Mouse (Mus musculus) layer of hippocampus, adult 8-10 months (tissue): ENCODE measurements around the gene Dusp18. TPM values are rescaled to one million over a fixed set of nuclear protein-coding genes. Genes with fewer than 3 reads are reported as not detected.

ENCODE experiments used
- DNase-seq, 2 experiments: peaks; one replicate each; pipeline ENCODE4 v3.0.0; 2022; ENCODE audit warnings: low spot score in 2 of 2
- total RNA-seq, 4 experiments: library from RNA; stranded (reverse); gene quantifications; 2 replicates each; pipeline ENCODE4 v1.2.4; 2022

The Dusp18 gene
- total RNA-seq, 4 experiments from 2014 or later: 19.1 to 26.7 (median 22.9) TPM

DNA sequence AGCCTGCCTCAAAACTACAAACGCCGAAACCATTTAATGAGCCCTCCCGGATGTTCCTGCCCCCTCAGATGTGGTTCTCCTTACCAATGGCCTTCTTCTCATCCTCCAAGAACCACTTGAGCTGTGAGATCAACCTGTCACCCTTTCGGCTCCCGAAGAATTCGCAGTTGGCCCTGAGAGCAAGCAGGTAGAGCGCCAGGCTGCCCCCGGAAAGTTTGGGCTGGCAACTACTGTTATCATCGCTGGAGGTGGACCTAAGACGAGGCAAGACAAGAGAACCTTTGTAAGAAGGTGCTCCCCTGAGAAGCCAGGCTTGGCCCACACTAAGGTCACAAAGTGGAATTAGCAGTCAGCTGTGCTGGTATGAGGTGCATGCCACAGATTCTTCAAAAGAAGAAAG, 30.9 kb downstream of the Dusp18 start:
- no peak for DNase-seq

DNA sequence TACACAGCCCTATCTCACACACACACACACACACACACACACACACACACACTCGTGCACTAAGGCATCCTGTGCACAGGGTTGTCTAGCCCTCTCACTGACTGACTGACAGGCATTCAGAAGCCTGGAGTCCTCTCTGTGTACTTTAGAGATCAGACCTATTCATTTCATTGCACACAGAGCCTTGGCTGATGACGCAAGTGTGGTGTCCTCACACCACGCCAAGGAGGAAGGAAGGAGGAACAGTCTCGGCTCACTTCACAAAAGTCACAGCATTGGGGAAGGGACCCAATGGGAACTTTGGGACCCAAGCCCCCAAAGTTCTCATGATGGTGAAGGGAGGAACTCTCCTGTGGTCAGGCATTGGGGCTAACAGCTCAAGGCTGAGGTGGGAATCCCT, 35.0 kb downstream of the Dusp18 start:
- peak in 1 of 2 experiments; percentile 1 for DNase-seq

DNA sequence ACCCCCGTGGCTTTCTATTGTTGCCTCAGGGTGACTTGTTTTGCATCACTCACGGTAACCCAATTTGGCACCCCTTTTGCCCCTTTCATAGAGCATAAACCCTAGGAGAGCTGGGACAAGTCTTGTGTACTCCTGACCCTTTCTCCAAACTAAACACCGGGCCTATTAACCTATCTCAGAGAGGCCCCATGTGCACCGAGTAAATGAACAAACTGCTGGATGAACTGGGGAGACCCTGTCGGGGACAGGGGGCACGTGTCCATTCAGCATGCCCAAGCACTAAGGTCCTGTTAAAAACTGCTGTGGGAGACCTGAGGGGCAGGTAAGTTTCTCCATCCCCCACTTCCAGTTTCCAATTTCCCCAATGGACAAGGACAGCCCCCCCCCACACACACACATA, 35.9 kb downstream of the Dusp18 start:
- no peak for DNase-seq

DNA sequence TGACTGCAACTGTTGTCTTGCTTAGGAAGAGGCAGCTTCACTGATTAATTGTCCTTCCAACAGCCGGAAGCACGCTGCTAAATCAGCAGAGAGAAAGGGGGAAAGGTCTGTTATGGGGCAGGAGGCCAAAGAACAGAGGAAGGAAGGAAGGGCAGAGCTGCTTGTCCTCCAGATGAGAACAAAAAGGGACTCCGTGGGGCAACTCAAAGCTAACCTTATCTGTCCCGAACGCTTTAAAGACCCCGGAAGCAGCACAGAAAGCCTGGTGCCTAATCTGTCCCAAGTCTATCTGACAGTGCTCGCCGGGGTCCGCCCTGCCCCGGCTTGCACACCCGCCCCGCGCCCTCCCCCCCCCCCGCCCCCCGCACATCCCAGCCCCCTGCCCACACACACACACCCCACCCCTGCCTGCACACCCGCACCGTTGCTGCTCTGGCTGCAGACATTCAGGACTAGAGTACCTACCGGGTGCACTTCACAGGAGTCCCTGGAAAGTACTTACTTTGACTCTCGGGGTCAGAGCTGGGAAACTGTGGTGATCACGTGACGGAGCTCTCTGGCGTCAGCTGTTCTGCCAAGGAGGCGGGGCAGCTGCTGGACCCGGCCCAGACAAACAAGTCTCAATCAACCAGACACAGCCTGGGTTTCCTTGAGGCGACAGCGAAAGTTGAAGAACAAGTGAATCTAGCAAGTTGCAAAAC, 36.6 kb downstream of the Dusp18 start, which contains the start of gene Tcn2:
Gene Tcn2, minus strand, starts transcription at position 649 of the 701 bp plus-strand sequence.
- DNase-seq: peak in 1 of 2 experiments; percentile 63

DNA sequence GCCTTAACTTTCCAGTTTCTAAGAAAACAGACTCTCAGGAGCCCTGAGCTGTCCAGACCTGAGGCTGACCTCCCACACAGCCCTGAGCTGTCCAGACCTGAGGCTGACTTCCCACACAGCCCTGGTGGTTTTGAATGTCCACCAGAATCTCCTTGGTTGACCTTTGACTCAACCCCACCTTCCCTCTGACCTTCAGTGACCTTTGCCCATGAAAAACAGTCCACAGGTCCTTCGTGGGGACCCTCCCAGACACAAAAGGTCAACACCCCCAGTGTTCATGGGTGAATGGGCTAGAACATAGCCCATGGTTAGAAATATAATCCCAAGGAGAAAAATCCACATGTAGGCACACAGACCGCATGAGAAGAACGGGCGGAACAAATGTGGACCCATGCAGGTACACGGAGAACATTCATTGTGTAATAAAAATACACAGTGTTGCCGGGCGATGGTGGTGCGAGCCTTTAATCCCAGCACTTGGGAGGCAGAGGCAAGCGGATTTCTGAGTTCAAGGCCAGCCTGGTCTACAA, 38.8 kb downstream of the Dusp18 start:
- no peak for DNase-seq

DNA sequence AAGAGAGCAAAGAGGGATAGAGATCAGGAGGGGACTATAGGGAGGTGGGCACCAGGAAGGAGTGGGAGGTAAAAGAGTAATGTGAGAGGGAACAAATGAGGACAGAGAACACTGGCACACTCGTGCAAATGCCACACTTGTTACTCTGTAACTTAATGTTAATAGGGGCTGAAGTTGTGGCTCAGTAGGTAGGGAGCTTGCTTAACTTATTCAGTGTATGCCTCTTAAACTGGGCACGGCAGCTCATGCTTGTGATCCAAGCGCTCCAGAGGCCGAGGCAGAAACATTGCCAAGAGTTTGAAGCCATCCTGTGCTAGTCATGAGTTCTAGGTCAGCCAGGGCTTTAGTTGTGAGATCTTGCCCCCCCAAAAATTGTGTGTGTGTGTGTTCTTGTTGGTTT, 40.1 kb downstream of the Dusp18 start:
- DNase-seq: no peak

DNA sequence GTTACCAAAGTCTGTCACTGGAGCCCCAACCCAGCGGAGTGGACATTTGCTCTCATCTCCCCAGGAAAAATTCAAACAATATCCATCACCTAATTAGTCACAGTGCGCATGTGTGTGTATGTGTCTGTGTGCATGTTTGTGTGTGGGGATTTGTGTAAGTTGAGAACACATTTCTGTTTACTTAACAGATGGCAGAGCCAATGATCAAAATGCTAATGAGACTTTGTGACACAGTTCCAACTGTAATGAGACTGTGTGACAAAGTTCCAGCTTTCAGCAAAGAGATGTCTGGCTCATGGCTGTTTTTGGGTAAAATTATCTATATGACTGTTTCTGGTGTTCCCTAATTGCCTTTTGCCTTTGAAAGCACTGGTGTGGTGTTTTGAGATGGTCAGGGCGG, 41.3 kb downstream of the Dusp18 start:
- DNase-seq: no peak

DNA sequence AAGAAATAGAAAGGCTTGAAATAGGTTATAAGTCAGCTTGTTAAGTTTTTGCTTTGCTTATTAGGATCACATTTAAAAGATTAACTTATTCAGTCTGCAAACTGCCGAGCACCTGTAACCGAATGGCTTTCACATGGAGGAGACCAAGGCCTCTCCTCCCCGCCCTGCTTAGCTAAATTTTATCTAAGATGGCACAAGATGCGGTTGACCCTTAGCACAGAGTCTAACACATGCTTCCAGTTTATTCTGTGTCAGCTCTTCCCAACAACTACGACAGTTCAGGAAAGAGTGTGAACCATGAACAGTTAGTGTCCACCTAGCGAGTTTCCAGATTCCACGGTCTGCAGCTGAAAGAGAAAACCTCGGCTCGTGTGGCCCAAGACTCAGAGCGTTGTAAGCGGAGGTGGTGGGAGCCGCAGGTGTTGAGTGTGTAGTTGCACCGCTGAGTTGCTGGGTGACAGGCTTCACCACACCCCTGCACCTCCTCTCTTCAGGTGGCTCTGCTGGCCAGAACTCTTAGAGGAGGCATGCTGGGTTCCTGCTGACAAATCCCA, 42.4 kb downstream of the Dusp18 start:
- no peak for DNase-seq

DNA sequence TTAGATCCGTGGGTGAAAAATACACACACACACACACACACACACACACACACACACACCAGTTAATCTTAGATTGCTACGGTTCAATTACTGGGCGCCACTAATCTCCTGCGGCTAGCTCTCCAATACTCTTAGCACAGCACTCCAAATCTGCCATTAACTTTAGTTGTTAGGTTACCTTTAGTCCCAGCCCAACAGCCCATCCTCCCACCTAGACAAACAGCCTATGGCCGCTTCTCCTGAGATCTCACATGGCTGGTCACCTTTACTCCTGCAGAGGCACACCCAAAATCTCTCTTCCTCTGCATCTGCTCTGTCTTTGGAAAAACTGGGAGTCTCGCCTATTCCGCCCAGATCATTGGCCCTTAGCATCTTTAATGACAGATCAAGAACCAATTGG, 46.3 kb downstream of the Dusp18 start:
- no peak for DNase-seq

DNA sequence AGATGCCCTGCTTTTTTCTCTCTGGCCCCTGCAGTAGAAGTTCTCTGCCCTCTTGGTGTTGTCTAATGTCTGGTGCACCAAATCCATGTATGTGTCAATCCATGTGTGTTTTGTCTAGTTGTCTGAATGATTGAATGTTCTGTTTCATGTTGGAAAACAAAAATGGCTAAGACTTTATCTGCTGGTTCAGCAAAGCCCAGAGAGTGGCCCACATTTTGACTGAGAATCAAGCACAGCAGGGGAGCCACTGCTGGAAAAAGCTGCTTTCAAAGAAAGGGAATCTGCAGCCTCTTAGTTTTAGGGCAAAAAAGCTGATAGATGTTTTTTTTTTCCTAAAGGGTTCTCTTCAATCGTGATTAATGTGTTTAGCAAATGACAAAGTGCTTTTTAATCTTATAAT, 51.3 kb downstream of the Dusp18 start:
- DNase-seq: no peak

Other genes with a start within 250 kb of the Dusp18 start
- 10 to 100 TPM; 36.6 to 49.3 (median 44.3) TPM for gene Morc2a, start 246.0 kb upstream of the Dusp18 start, total RNA-seq
- 10 to 100 TPM; 63.6 to 77.0 (median 69.9) TPM for gene Osbp2, start 31.3 kb upstream of the Dusp18 start, total RNA-seq
- gene 4921536K21Rik, start 142 bp upstream of the Dusp18 start, total RNA-seq: 1 to 10 TPM in 2 of 4 experiments, under 1 TPM in 2; 0.52 to 1.0 (median 0.83) TPM
- 10 to 100 TPM; 15.0 to 19.8 (median 16.9) TPM for gene Slc35e4, start 19.4 kb downstream of the Dusp18 start, total RNA-seq
- gene Tcn2, start 36.9 kb downstream of the Dusp18 start, total RNA-seq: 10 to 100 TPM; 14.5 to 50.2 (median 26.1) TPM
- 10 to 100 TPM; 36.4 to 50.9 (median 43.0) TPM for gene Pes1, start 68.7 kb downstream of the Dusp18 start, total RNA-seq
- under 1 TPM in 2 of 4 experiments, not detected in 2; 0.36 to 0.72 TPM for gene 4930556J24Rik, start 81.5 kb downstream of the Dusp18 start, total RNA-seq
- gene Gal3st1, start 88.4 kb downstream of the Dusp18 start, total RNA-seq: 10 to 100 TPM in 3 of 4 experiments, 1 to 10 TPM in 1; 9.3 to 10.9 (median 10.6) TPM
- gene Sec14l4, start 136.2 kb downstream of the Dusp18 start, total RNA-seq: under 1 TPM; 0.25 to 0.76 (median 0.52) TPM
- gene Sec14l3, start 169.6 kb downstream of the Dusp18 start, total RNA-seq: 1 to 10 TPM; 1.4 to 2.9 (median 1.9) TPM
- 100 to 1,000 TPM in 2 of 4 experiments, 10 to 100 TPM in 2; 93.7 to 108 (median 102) TPM for gene Mtfp1, start 200.2 kb downstream of the Dusp18 start, total RNA-seq
- 10 to 100 TPM; 52.3 to 62.7 (median 57.1) TPM for gene Sec14l2, start 228.2 kb downstream of the Dusp18 start, total RNA-seq
- 10 to 100 TPM; 32.4 to 36.4 (median 35.0) TPM for gene Rnf215, start 240.0 kb downstream of the Dusp18 start, total RNA-seq